Mouse (Mus musculus): ENCODE results near the gene Trappc6a. TPM values are rescaled to one million over a fixed set of nuclear protein-coding genes. Genes with fewer than 3 reads are reported as not detected.
A peak's percentile ranks its signal among the peaks of the same experiment; 100 is the strongest.

Gene Trappc6a
- total RNA-seq, 2 experiments from 2014 or later, result 18.4 to 24.1 TPM

- no peak for DNase-seq (ENCODE audit: extremely low spot score in 1 of 2, low spot score in 2 of 2)
- intact Hi-C loops (cut with DNase I), result no loop called here
These were observed 44.2 kb downstream of the Trappc6a start for GRCm38 (mm10) chr7:19552443-19552842.

GRCm38 (mm10) chr7:19554168-19554567 is 46.0 kb downstream of the Trappc6a start:
- intact Hi-C loops (cut with DNase I), result no loop called here

GRCm38 (mm10) chr7:19557086-19557485 is 48.9 kb downstream of the Trappc6a start:
- no peak for DNase-seq (ENCODE audit: extremely low spot score in 1 of 2, low spot score in 2 of 2)
- intact Hi-C loops (cut with DNase I), result no loop called here

More at GRCm38 (mm10) chr7:19554168-19554567, 46.0 kb downstream of the Trappc6a start:
- DNase-seq (ENCODE audit: extremely low spot score in 1 of 2, low spot score in 2 of 2), result no peak

GRCm38 (mm10) chr7:19557982-19558900 is 50.0 kb downstream of the Trappc6a start:
- no peak for DNase-seq (ENCODE audit: extremely low spot score in 1 of 2, low spot score in 2 of 2)
- intact Hi-C loops (cut with DNase I), result no loop called here

GRCm38 (mm10) chr7:19558965-19559364 is 50.8 kb downstream of the Trappc6a start:
- no peak for DNase-seq (ENCODE audit: extremely low spot score in 1 of 2, low spot score in 2 of 2)
- intact Hi-C loops (cut with DNase I), result no loop called here

- no peak for DNase-seq (ENCODE audit: extremely low spot score in 1 of 2, low spot score in 2 of 2)
- intact Hi-C loops (cut with DNase I), result no loop called here
These were observed 52.5 kb downstream of the Trappc6a start for GRCm38 (mm10) chr7:19560491-19561260.

GRCm38 (mm10) chr7:19561431-19561764 is 53.2 kb downstream of the Trappc6a start:
- intact Hi-C loops (cut with DNase I), result no loop called here
- DNase-seq (ENCODE audit: extremely low spot score in 1 of 2, low spot score in 2 of 2), result no peak

- DNase-seq (ENCODE audit: extremely low spot score in 1 of 2, low spot score in 2 of 2), result peak; percentile 79 to 94
- intact Hi-C loops (cut with DNase I), result no loop called here
These were observed 53.8 kb downstream of the Trappc6a start for GRCm38 (mm10) chr7:19561765-19562642.

- DNase-seq (ENCODE audit: extremely low spot score in 1 of 2, low spot score in 2 of 2), result no peak
- intact Hi-C loops (cut with DNase I), result no loop called here
These were observed 54.6 kb downstream of the Trappc6a start, which contains the start of gene Ppp1r37 for GRCm38 (mm10) chr7:19562643-19563410. Ppp1r37 (minus strand) TSS chr7:19563076.

- no peak for DNase-seq (ENCODE audit: extremely low spot score in 1 of 2, low spot score in 2 of 2)
- intact Hi-C loops (cut with DNase I), result no loop called here
These were observed 55.7 kb downstream of the Trappc6a start for GRCm38 (mm10) chr7:19563884-19564283.

GRCm38 (mm10) chr7:19564455-19564854 is 56.3 kb downstream of the Trappc6a start:
- intact Hi-C loops (cut with DNase I), result no loop called here
- DNase-seq (ENCODE audit: extremely low spot score in 1 of 2, low spot score in 2 of 2), result no peak

Other genes with a start within 250 kb of the Trappc6a start
- gene Vasp, start 236.6 kb upstream of the Trappc6a start, total RNA-seq (2021), result 10 to 100 TPM; 23.1 to 23.5 TPM
- under 1 TPM; 0.34 to 0.49 TPM for gene Ppm1n, start 228.3 kb upstream of the Trappc6a start, total RNA-seq (2021)
- gene Rtn2, start 225.8 kb upstream of the Trappc6a start, total RNA-seq (2021), result 100 to 1,000 TPM; 145 to 151 TPM
- 1 to 10 TPM; 2.2 to 2.3 TPM for gene Fosb, start 198.3 kb upstream of the Trappc6a start, total RNA-seq (2021)
- gene Ercc1, start 163.6 kb upstream of the Trappc6a start, total RNA-seq (2021), result 10 to 100 TPM; 38.5 to 50.6 TPM
- gene Cd3eap, start 148.9 kb upstream of the Trappc6a start, total RNA-seq (2021), result 10 to 100 TPM; 16.8 to 18.2 TPM
- gene Ppp1r13l, start 148.6 kb upstream of the Trappc6a start, total RNA-seq (2021), result 1 to 10 TPM; 5.3 to 7.2 TPM
- gene Ercc2, start 126.4 kb upstream of the Trappc6a start, total RNA-seq (2021), result 10 to 100 TPM; 39.0 to 39.7 TPM
- gene Klc3, start 104.3 kb upstream of the Trappc6a start, total RNA-seq (2021), result 1 to 10 TPM in 1 of 2 experiments, under 1 TPM in 1; 0.93 to 1.2 TPM
- 1 to 10 TPM in 1 of 2 experiments, under 1 TPM in 1; 0.57 to 1.0 TPM for gene Ckm, start 103.6 kb upstream of the Trappc6a start, total RNA-seq (2021)
- 100 to 1,000 TPM; 110 to 115 TPM for gene Mark4, start 49.6 kb upstream of the Trappc6a start, total RNA-seq (2021)
- 1 to 10 TPM in 1 of 2 experiments, under 1 TPM in 1; 0.69 to 1.4 TPM for gene Exoc3l2, start 45.1 kb upstream of the Trappc6a start, total RNA-seq (2021)
- 1 to 10 TPM; 7.6 to 7.8 TPM for gene Bloc1s3, start within 50 bp of the Trappc6a start, total RNA-seq (2021)
- under 1 TPM; 0.49 to 0.94 TPM for gene Nkpd1, start 9.4 kb downstream of the Trappc6a start, total RNA-seq (2021)
- gene Ppp1r37, start 54.7 kb downstream of the Trappc6a start, total RNA-seq (2021), result 10 to 100 TPM; 78.7 to 79.3 TPM
- gene Zfp296, start 68.9 kb downstream of the Trappc6a start, total RNA-seq (2021), result under 1 TPM; 0.36 to 0.45 TPM
- 10 to 100 TPM; 51.7 to 55.2 TPM for gene Gemin7, start 69.2 kb downstream of the Trappc6a start, total RNA-seq (2021)
- 10 to 100 TPM; 78.0 to 81.5 TPM for gene Clasrp, start 96.1 kb downstream of the Trappc6a start, total RNA-seq (2021)
- gene Relb, start 121.0 kb downstream of the Trappc6a start, total RNA-seq (2021), result 1 to 10 TPM; 5.9 to 6.5 TPM
- 100 to 1,000 TPM; 144 to 147 TPM for gene Clptm1, start 156.6 kb downstream of the Trappc6a start, total RNA-seq (2021)
- not detected for gene Apoc2, start 169.5 kb downstream of the Trappc6a start, total RNA-seq (2021)
- gene Gm44805, start 173.0 kb downstream of the Trappc6a start, total RNA-seq (2021), result not detected
- gene Apoc4, start 173.1 kb downstream of the Trappc6a start, total RNA-seq (2021), result not detected
- 1 to 10 TPM; 3.1 to 3.3 TPM for gene Apoc1, start 184.3 kb downstream of the Trappc6a start, total RNA-seq (2021)
- gene Apoe, start 190.8 kb downstream of the Trappc6a start, total RNA-seq (2021), result 1,000 to 10,000 TPM; 1,326 to 1,376 TPM
- gene Tomm40, start 207.0 kb downstream of the Trappc6a start, total RNA-seq (2021), result 100 to 1,000 TPM; 114 to 118 TPM
- gene Nectin2, start 242.1 kb downstream of the Trappc6a start, total RNA-seq (2021), result 10 to 100 TPM; 18.9 to 22.0 TPM